Mouse (Mus musculus) small intestine, adult 2 months (tissue): Measurements from ENCODE around the gene Lrfn3. TPM values are rescaled to one million over a fixed set of nuclear protein-coding genes. Genes with fewer than 3 reads are reported as not detected.

ENCODE experiments used
- H3K27ac ChIP-seq: fragments of 200-500 bp; 2 replicates; pipeline ENCODE4 v1.5.1; 2012; ENCODE audit warnings: low read depth, low read length, control low read depth, inconsistent platforms; ENCODE audit not compliant: insufficient read depth
- H3K27me3 ChIP-seq: fragments of 200-500 bp; 2 replicates; pipeline ENCODE4 v1.6.1; 2012; ENCODE audit warnings: mild to moderate bottlenecking, moderate library complexity, low read length, inconsistent platforms; ENCODE audit not compliant: control insufficient read depth, insufficient read depth
- H3K36me3 ChIP-seq: fragments of 200-500 bp; 2 replicates; pipeline ENCODE4 v1.6.1; 2012; ENCODE audit warnings: mild to moderate bottlenecking, low read length, control low read depth, inconsistent platforms; ENCODE audit not compliant: control insufficient read depth, insufficient read depth
- H3K4me1 ChIP-seq: fragments of 200-500 bp; 2 replicates; pipeline ENCODE4 v1.6.1; 2012; ENCODE audit warnings: low read length, inconsistent platforms, mixed read lengths; ENCODE audit not compliant: control insufficient read depth, insufficient read depth, insufficient read length
- H3K4me3 ChIP-seq: fragments of 200-500 bp; 2 replicates; pipeline ENCODE4 v1.5.1; 2012; ENCODE audit warnings: low read depth, mild to moderate bottlenecking, control low read depth, inconsistent platforms, low read length, moderate library complexity
- CTCF ChIP-seq: fragments of 200-500 bp; IDR thresholded peaks from 2 replicates; pipeline ENCODE4 v1.5.1; 2012; ENCODE audit warnings: low read depth, mild to moderate bottlenecking, control low read depth, inconsistent platforms, low read length, moderate library complexity, mixed read lengths; ENCODE audit not compliant: insufficient replicate concordance, insufficient read length; ENCODE audit errors: extremely low read depth
- POLR2A ChIP-seq: fragments of 200-500 bp; IDR thresholded peaks from 2 replicates; pipeline ENCODE4 v1.6.1; 2012; ENCODE audit warnings: low read depth, mild to moderate bottlenecking, control low read depth, inconsistent platforms, low read length, moderate library complexity
- WGBS: fragments of 180-500 bp; shearing (Covaris S2); methylation state at CpG from one replicate; pipeline ENCODE4 v1.1.7; 2018; 5-methylcytosine and 5-hydroxymethylcytosine counted together
- polyA plus RNA-seq: library from polyadenylated mRNA; depleted of rRNA; stranded (reverse); fragments of >200 nt; gene quantifications from 2 replicates; pipeline ENCODE4 v1.2.3, GENCODE M21; 2012

The Lrfn3 gene
- polyA plus RNA-seq, 1 experiment, result 28.1 TPM

DNA sequence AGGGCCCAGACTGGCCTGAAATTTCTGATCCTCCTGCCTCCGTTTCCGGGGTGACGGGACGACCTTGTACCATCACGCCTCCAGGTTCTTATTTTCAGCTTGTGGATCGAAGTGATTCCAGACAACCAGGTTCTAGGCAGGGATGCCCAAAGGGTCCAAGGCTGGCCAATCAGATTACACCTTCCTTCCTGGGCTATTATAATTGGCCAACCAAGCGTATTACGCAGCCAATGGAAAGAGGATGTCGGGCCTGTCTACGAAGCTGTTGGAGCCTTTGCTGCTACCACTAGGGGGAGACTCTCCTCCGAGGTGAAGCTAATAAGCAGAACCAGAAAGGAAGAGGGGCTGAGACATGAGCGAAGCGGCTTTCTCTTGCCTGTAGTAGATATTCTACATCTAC is 30.7 kb downstream of the Lrfn3 start:
- no peak overlapping the region for H3K4me3 ChIP-seq
- 26% methylated on average over 13 of the region's 13 CpGs for WGBS
- TF ChIP-seq CTCF (peak; percentile 80; the same call in 1 of the 2 replicates), POLR2A (no peak)
- H3K36me3 ChIP-seq, result no peaks in the 10 kb centered on the region
- peaks cover 6% of the 10 kb centered on the region for H3K4me1 ChIP-seq
- H3K27me3 ChIP-seq, result no peaks in the 10 kb centered on the region
- no peak overlapping the region for H3K27ac ChIP-seq

DNA sequence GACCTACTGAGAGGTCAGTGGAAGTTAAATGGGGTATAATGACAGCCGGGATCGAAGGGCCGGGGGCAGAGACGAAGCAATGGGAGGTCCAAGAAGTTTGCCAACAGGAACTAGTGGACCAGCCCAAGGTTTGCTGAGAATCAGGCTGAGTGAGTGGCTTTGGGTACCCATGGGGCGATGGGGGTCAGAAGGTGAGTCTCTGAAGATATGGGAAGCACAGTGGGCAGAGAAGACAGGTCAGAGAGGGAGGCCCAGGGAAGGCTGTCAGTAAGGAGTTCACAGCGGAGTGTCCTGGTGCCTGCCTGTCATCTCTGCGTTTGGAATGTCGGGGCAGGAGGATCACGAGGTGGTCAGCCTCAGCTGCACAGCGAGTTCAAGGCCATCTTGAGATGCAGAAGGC is 34.2 kb downstream of the Lrfn3 start:
- peaks cover 1% of the 10 kb centered on the region for H3K4me1 ChIP-seq
- H3K27me3 ChIP-seq, result no peaks in the 10 kb centered on the region
- H3K4me3 ChIP-seq, result no peak overlapping the region
- H3K27ac ChIP-seq, result no peak overlapping the region
- H3K36me3 ChIP-seq, result no peaks in the 10 kb centered on the region
- TF ChIP-seq CTCF, result no peak
- TF ChIP-seq POLR2A, result no peak
- 77% methylated on average over 10 of the region's 10 CpGs for WGBS

- TF ChIP-seq CTCF, result no peak
- no peak for TF ChIP-seq POLR2A
- WGBS, result 75% methylated on average over 15 of the region's 15 CpGs
- H3K4me3 ChIP-seq, result no peak overlapping the region
- no peak overlapping the region for H3K27ac ChIP-seq
- no peaks in the 10 kb centered on the region for H3K36me3 ChIP-seq
- H3K27me3 ChIP-seq, result no peaks in the 10 kb centered on the region
- H3K4me1 ChIP-seq, result peaks cover 3% of the 10 kb centered on the region; the same call in 1 of the 2 replicates
Measured at GRCm38 (mm10) chr7:30327140-30327539, 35.4 kb downstream of the Lrfn3 start.

GRCm38 (mm10) chr7:30326427-30326826 is 36.1 kb downstream of the Lrfn3 start:
- no peak overlapping the region for H3K4me3 ChIP-seq
- no peak overlapping the region for H3K27ac ChIP-seq
- H3K36me3 ChIP-seq, result no peaks in the 10 kb centered on the region
- TF ChIP-seq POLR2A (no peak), CTCF (no peak)
- peaks cover 3% of the 10 kb centered on the region; the same call in 1 of the 2 replicates for H3K4me1 ChIP-seq
- H3K27me3 ChIP-seq, result no peaks in the 10 kb centered on the region

DNA sequence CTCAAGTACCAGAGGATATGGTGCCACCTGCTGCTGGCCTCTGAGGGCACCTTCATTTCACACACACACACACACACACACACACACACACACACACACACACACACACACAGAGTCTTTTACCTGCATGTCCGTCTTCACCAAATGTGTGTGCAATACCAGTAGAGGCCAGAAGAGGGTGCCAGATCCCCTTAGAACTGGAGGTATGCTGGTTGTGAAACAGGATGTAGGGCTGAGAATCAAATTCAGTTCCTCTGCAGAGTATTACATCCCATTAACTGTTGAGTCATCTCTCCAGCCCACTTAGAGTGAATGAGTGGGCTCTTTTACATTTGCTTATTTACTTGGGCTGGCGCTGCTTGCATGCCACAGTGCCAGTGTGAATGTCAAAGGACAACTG is 37.2 kb downstream of the Lrfn3 start:
- TF ChIP-seq CTCF (no peak), POLR2A (no peak)
- H3K4me3 ChIP-seq, result no peak overlapping the region
- 77% methylated on average over 2 of the region's 2 CpGs for WGBS

GRCm38 (mm10) chr7:30324300-30324944 is 38.1 kb downstream of the Lrfn3 start:
- 91% methylated on average over 5 of the region's 5 CpGs for WGBS
- no peaks in the 10 kb centered on the region for H3K27me3 ChIP-seq
- TF ChIP-seq CTCF (no peak), POLR2A (no peak)

More for the DNA sequence above, 37.2 kb downstream of the Lrfn3 start:
- H3K4me1 ChIP-seq, result peaks cover 5% of the 10 kb centered on the region; the same call in 1 of the 2 replicates
- no peaks in the 10 kb centered on the region for H3K36me3 ChIP-seq
- H3K27me3 ChIP-seq, result no peaks in the 10 kb centered on the region
- no peak overlapping the region for H3K27ac ChIP-seq

GRCm38 (mm10) chr7:30323795-30324194 is 38.8 kb downstream of the Lrfn3 start, which contains the start of gene Sdhaf1:
Sdhaf1 (minus strand) TSS chr7:30323895.
- Histone ChIP-seq H3K4me3 (no peak within 1 kb of the TSS), H3K36me3 (no peaks in the 10 kb centered on the region), H3K4me1 (peaks cover 5% of the 10 kb centered on the region; the same call in 1 of the 2 replicates), H3K27me3 (no peaks in the 10 kb centered on the region), H3K27ac (peak within 1 kb of the TSS; percentile 90)
- TF ChIP-seq CTCF, result no peak
- no peak for TF ChIP-seq POLR2A
- 85% methylated on average over 3 of the region's 3 CpGs for WGBS

More at GRCm38 (mm10) chr7:30324300-30324944, 38.1 kb downstream of the Lrfn3 start:
- Histone ChIP-seq H3K4me1 (peaks cover 5% of the 10 kb centered on the region; the same call in 1 of the 2 replicates), H3K4me3 (no peak overlapping the region), H3K36me3 (no peaks in the 10 kb centered on the region), H3K27ac (no peak overlapping the region)
